Mouse (Mus musculus): ENCODE data around the gene Apobec2. TPM values are rescaled to one million over a fixed set of nuclear protein-coding genes. Genes with fewer than 3 reads are reported as not detected.

Gene Apobec2
- polyA plus RNA-seq, 1 experiment from 2014 or later = 1.2 TPM

DNA sequence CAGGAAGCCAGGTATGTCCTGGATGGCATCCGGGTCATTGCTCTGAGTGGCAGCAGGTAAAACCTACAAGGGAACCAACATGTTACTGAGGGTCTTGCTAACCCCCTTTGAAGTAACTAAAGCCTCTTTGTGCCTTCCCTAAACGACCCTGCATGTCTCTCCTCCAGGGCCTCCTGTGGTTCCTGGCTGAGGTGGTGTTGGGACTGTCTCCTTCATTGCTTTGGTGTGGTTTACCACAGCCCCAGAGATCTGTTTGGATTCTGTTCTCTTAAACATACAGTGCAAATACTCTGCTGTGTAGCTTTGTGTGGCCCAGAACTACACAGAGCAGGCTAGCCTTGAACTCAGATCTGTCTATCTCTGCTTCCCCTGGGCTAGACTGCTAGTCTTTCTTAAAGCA lies 13.2 kb downstream of the Apobec2 start:
- no peak for ATAC-seq (ENCODE audit: low read depth)
- Histone ChIP-seq H3K4me3 (replicated peaks) (no peak overlapping the region), H3K4me2 (no peak overlapping the region), H3K9me3 (replicated peaks) (no peaks in the 10 kb centered on the region), H3K27ac (no peak overlapping the region), H3K27me3 (no peaks in the 10 kb centered on the region), H3K9ac (no peak overlapping the region), H3K4me1 (replicated peaks) (peaks cover 42% of the 10 kb centered on the region), H3K36me3 (peaks cover 54% of the 10 kb centered on the region)
- no peak for DNase-seq
- WGBS (ENCODE audit: insufficient replicate concordance) = 45% methylated on average over 2 of the region's 2 CpGs

DNA sequence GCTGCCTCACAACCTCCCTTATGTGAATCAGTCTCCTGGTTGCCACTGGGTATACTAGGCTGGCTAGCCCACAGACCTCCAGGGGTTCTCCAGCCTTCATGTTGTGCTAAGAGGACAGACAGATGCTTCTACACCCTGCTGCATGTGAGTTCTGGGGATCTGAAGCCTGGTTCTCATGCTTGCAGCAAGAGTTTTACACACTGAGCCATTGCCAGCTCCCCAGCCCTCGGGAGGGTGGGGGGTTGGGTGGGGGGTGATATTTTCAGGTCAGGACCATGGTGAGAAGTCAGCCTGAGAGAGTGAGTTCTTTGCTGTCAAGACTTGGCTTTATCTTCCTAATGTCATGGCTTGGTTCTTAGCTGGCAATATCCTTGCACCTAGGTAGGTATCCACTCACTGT lies 13.9 kb downstream of the Apobec2 start:
- Histone ChIP-seq H3K36me3 (peaks cover 61% of the 10 kb centered on the region), H3K27me3 (no peaks in the 10 kb centered on the region), H3K4me2 (peak overlapping the region; percentile 51), H3K9me3 (replicated peaks) (no peaks in the 10 kb centered on the region), H3K4me3 (replicated peaks) (peak overlapping the region; percentile 29; the same call in 1 of the 2 replicates), H3K9ac (peak overlapping the region; percentile 49), H3K4me1 (replicated peaks) (peaks cover 42% of the 10 kb centered on the region), H3K27ac (peak overlapping the region; percentile 68)
- no peak for ATAC-seq (ENCODE audit: low read depth)
- no peak for DNase-seq
- whole genome bisulfite sequencing (ENCODE audit: insufficient replicate concordance) = 29% methylated on average over 1 of the region's 1 CpGs

GRCm38 (mm10) chr17:48418174-48418573 lies 14.6 kb downstream of the Apobec2 start:
- Histone ChIP-seq H3K27ac (peak overlapping the region; percentile 68), H3K4me2 (peak overlapping the region; percentile 51), H3K36me3 (peaks cover 67% of the 10 kb centered on the region), H3K27me3 (no peaks in the 10 kb centered on the region), H3K4me3 (replicated peaks) (peak overlapping the region; percentile 29), H3K4me1 (replicated peaks) (peaks cover 42% of the 10 kb centered on the region), H3K9me3 (replicated peaks) (no peaks in the 10 kb centered on the region), H3K9ac (peak overlapping the region; percentile 49)
- 9% methylated on average over 7 of the region's 7 CpGs for WGBS (ENCODE audit: insufficient replicate concordance)
- DNase-seq = no peak
- ATAC-seq (ENCODE audit: low read depth) = peak; percentile 45

DNA sequence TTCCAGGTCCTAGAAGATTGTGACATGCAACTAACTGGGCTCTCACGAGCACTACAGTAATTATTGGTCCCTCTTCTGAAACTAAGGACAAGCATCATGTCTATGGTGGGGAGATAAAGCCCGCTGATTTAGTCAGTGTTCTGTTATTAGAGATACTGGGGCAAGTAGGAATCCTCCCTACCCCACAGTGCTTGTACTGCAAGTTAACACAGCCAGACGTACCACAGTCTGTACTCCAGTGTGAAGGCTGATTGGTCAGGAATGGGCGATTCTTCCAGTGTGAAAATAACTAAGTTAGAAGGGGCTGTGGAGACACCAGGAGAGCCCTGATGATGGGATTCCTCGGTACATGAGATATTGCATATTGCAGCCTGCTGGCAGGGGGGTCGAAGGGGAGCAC lies 15.2 kb downstream of the Apobec2 start:
- Histone ChIP-seq H3K27me3 (no peaks in the 10 kb centered on the region), H3K36me3 (peaks cover 72% of the 10 kb centered on the region), H3K9ac (peak overlapping the region; percentile 49), H3K4me2 (peak overlapping the region; percentile 51; the same call in 1 of the 2 replicates), H3K9me3 (replicated peaks) (no peaks in the 10 kb centered on the region), H3K4me1 (replicated peaks) (peaks cover 46% of the 10 kb centered on the region), H3K4me3 (replicated peaks) (no peak overlapping the region), H3K27ac (peak overlapping the region; percentile 68)
- DNase-seq = no peak
- 46% methylated on average over 6 of the region's 6 CpGs for WGBS (ENCODE audit: insufficient replicate concordance)
- ATAC-seq (ENCODE audit: low read depth) = peak; percentile 59

GRCm38 (mm10) chr17:48416425-48417195 lies 16.1 kb downstream of the Apobec2 start:
- WGBS (ENCODE audit: insufficient replicate concordance) = 87% methylated on average over 14 of the region's 14 CpGs
- Histone ChIP-seq H3K9me3 (replicated peaks) (no peaks in the 10 kb centered on the region), H3K9ac (no peak overlapping the region), H3K36me3 (peaks cover 81% of the 10 kb centered on the region), H3K4me1 (replicated peaks) (peaks cover 54% of the 10 kb centered on the region), H3K27ac (no peak overlapping the region), H3K27me3 (no peaks in the 10 kb centered on the region), H3K4me3 (replicated peaks) (no peak overlapping the region), H3K4me2 (no peak overlapping the region)
- ATAC-seq (ENCODE audit: low read depth) (peak; percentile 51), DNase-seq (peak; percentile 35)

DNA sequence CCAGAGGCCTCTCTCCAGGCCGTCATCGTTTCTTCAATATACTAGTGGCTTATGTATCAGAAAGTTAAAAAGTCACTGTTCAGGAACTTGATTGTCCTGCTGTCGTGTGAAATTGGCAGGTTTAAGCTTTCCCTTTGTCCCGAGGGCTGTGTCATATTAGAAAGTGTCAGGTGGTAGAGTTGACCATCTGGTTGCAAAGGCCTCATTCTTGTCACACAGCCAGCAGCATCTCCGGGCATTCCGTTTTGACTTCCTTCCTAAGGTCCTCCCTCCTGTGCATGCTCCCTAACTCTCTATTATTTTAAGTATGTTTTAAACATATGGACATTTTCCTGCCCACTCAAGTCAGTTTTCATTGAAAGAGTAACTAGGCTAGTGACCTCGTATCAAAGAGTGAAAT lies 16.7 kb downstream of the Apobec2 start:
- no peak for ATAC-seq (ENCODE audit: low read depth)
- Histone ChIP-seq H3K4me2 (no peak overlapping the region), H3K36me3 (peaks cover 77% of the 10 kb centered on the region), H3K27ac (no peak overlapping the region), H3K27me3 (no peaks in the 10 kb centered on the region), H3K4me1 (replicated peaks) (peaks cover 54% of the 10 kb centered on the region), H3K9ac (no peak overlapping the region), H3K4me3 (replicated peaks) (no peak overlapping the region), H3K9me3 (replicated peaks) (no peaks in the 10 kb centered on the region)
- 83% methylated on average over 7 of the region's 7 CpGs for WGBS (ENCODE audit: insufficient replicate concordance)
- no peak for DNase-seq

- WGBS (ENCODE audit: insufficient replicate concordance) = 49% methylated on average over 8 of the region's 8 CpGs
- Histone ChIP-seq H3K4me1 (replicated peaks) (peaks cover 44% of the 10 kb centered on the region), H3K9ac (peak overlapping the region; percentile 93), H3K27me3 (no peaks in the 10 kb centered on the region), H3K36me3 (peaks cover 49% of the 10 kb centered on the region), H3K4me2 (peak overlapping the region; percentile 84), H3K4me3 (replicated peaks) (peak overlapping the region; percentile 83), H3K9me3 (replicated peaks) (no peaks in the 10 kb centered on the region), H3K27ac (peak overlapping the region; percentile 98)
- DNase-seq (no peak), ATAC-seq (ENCODE audit: low read depth) (no peak)
Measured at GRCm38 (mm10) chr17:48411241-48411640, 21.5 kb downstream of the Apobec2 start.

DNA sequence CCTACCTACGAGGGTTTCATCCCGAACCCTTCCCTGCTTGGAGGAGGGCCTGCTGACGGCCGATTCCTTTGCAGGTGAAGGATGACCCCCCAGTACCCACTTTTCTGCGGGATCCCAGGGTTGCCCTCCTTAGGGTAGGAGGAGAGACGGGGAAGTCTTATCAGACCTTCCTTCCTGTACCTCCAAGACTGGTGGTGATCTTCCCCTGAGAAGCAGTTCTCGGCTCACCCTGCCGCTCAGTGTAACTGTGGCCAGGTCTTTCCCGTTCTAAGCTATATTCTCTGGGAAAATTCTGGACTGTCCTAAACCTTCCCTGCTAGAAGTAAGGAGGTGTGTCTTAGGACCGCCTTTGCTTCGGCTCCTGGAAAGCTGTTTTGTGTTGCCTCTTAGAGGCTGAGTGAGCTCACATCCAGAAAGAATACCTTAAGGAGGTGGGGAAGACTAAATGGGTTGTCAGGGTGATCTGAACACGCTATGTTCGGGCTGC lies 22.4 kb downstream of the Apobec2 start:
- Histone ChIP-seq H3K36me3 (peaks cover 43% of the 10 kb centered on the region), H3K27ac (peak overlapping the region; percentile 98), H3K9ac (peak overlapping the region; percentile 93), H3K4me1 (replicated peaks) (peaks cover 53% of the 10 kb centered on the region), H3K4me2 (peak overlapping the region; percentile 84), H3K27me3 (no peaks in the 10 kb centered on the region), H3K4me3 (replicated peaks) (peak overlapping the region; percentile 83), H3K9me3 (replicated peaks) (no peaks in the 10 kb centered on the region)
- under 1% methylated on average over 13 of the region's 13 CpGs for WGBS (ENCODE audit: insufficient replicate concordance)
- DNase-seq = no peak
- peak; percentile 29 for ATAC-seq (ENCODE audit: low read depth)

GRCm38 (mm10) chr17:48409380-48410298 lies 23.1 kb downstream of the Apobec2 start, which contains the start of the genes Nfya and Oard1:
Gene Nfya, minus strand, starts transcription at chr17:48409906.
Gene Oard1, plus strand, starts transcription at chr17:48410014.
- peak; percentile 100 for DNase-seq
- under 1% methylated on average over 84 of the region's 84 CpGs for WGBS (ENCODE audit: insufficient replicate concordance)
- Histone ChIP-seq H3K27ac (peak within 1 kb of the TSS; percentile 100), H3K9ac (peak within 1 kb of the TSS; percentile 99), H3K9me3 (replicated peaks) (no peaks in the 10 kb centered on the region), H3K4me3 (replicated peaks) (peak within 1 kb of the TSS; percentile 83), H3K4me2 (peak within 1 kb of the TSS; percentile 92), H3K36me3 (peaks cover 36% of the 10 kb centered on the region), H3K27me3 (no peaks in the 10 kb centered on the region), H3K4me1 (replicated peaks) (peaks cover 60% of the 10 kb centered on the region)
- peak; percentile 89 for ATAC-seq (ENCODE audit: low read depth)

- DNase-seq = peak; percentile 70
- no peaks in the 10 kb centered on the region for H3K27me3 ChIP-seq
- H3K4me3 ChIP-seq (replicated peaks) = peak overlapping the region; percentile 83
- peak; percentile 41 for ATAC-seq (ENCODE audit: low read depth)
- peak overlapping the region; percentile 100 for H3K27ac ChIP-seq
- peaks cover 69% of the 10 kb centered on the region for H3K4me1 ChIP-seq (replicated peaks)
- no peaks in the 10 kb centered on the region for H3K9me3 ChIP-seq (replicated peaks)
- whole genome bisulfite sequencing (ENCODE audit: insufficient replicate concordance) = under 1% methylated on average over 47 of the region's 47 CpGs
- peaks cover 32% of the 10 kb centered on the region for H3K36me3 ChIP-seq
- peak overlapping the region; percentile 99 for H3K9ac ChIP-seq
- peak overlapping the region; percentile 92 for H3K4me2 ChIP-seq
Measured at GRCm38 (mm10) chr17:48408526-48409291, 24.0 kb downstream of the Apobec2 start.
